Mouse (Mus musculus) lung, postnatal 0 days (tissue): ENCODE results near the gene Gk.

Source experiments
- CTCF ChIP-seq: IDR thresholded peaks from 2 replicates; pipeline ENCODE4 v1.5.1; 2016; ENCODE audit warnings: antibody characterized with exemption, mild to moderate bottlenecking
- EP300 ChIP-seq: IDR thresholded peaks from 2 replicates; pipeline ENCODE4 v1.6.1; 2016; ENCODE audit warnings: antibody characterized with exemption, mild to moderate bottlenecking, control low read depth

DNA sequence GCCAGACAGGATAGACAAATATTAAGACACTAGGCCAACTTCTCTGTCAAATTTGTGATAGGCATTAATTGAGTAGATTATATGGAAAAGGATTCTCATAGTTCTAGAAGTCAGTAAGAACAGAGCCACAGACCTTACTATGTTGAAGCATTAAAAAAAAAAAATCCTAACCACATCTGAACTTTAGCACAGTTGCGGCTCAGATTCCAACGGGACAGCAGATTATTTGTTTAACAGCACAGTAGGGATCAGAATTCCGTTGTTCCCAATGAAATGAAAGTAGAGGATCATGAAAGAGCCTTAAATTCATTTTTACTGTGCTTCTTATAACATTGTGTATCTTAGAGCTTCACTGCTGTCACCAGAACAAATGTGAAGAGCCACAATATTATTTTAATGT is 1.7 kb upstream of the Gk start:
- TF ChIP-seq CTCF: no peak
- TF ChIP-seq EP300: no peak
